Mouse (Mus musculus) liver, adult 2 months (tissue): Measurements from ENCODE around the gene Ralgps1. TPM values are rescaled to one million over a fixed set of nuclear protein-coding genes. Genes with fewer than 3 reads are reported as not detected.
A peak's percentile ranks its signal among the peaks of the same experiment; 100 is the strongest.

ENCODE experiments used
- DNase-seq: peaks from one replicate; pipeline ENCODE4 v3.0.0-alpha.2; 2011; ENCODE audit warnings: low read depth, low spot score; ENCODE audit errors: extremely low read depth
- H3K27ac ChIP-seq: fragments of 200-500 bp; replicated peaks from 2 replicates; pipeline ENCODE4 v1.5.1; 2012; ENCODE audit warnings: low read depth, mild to moderate bottlenecking, control low read depth, inconsistent platforms, low read length; ENCODE audit not compliant: insufficient read depth
- H3K27me3 ChIP-seq: fragments of 200-500 bp; 2 replicates; pipeline ENCODE4 v1.6.1; 2012; ENCODE audit warnings: mild to moderate bottlenecking, moderate library complexity, low read length, inconsistent platforms; ENCODE audit not compliant: control insufficient read depth, insufficient read depth
- H3K36me3 ChIP-seq: fragments of 200-500 bp; 2 replicates; pipeline ENCODE4 v1.6.1; 2012; ENCODE audit warnings: low read length, inconsistent platforms; ENCODE audit not compliant: control insufficient read depth, insufficient read depth
- H3K4me1 ChIP-seq: fragments of 200-500 bp; 2 replicates; pipeline ENCODE4 v1.6.1; 2011; ENCODE audit warnings: low read length; ENCODE audit not compliant: control insufficient read depth, insufficient read depth
- H3K4me3 ChIP-seq: fragments of 200-500 bp; 2 replicates; pipeline ENCODE4 v1.5.1; 2011; ENCODE audit warnings: low read depth, mild to moderate bottlenecking, control low read depth, low read length, moderate library complexity; ENCODE audit not compliant: insufficient read depth
- H3K79me2 ChIP-seq: fragments of 200-500 bp; 2 replicates; pipeline ENCODE4 v1.6.1; 2012; ENCODE audit warnings: inconsistent platforms, mild to moderate bottlenecking, low read length, moderate library complexity; ENCODE audit not compliant: control insufficient read depth, insufficient read depth
- H3K9ac ChIP-seq: fragments of 200-500 bp; 2 replicates; pipeline ENCODE4 v1.6.1; 2012; ENCODE audit warnings: low read depth, mild to moderate bottlenecking, control low read depth, inconsistent platforms, low read length
- CTCF ChIP-seq: fragments of 200-500 bp; IDR thresholded peaks from 2 replicates; pipeline ENCODE4 v1.5.1; 2011; ENCODE audit warnings: low read depth, low read length, control low read depth
- POLR2A ChIP-seq: fragments of 200-500 bp; IDR thresholded peaks from 2 replicates; pipeline ENCODE4 v1.6.1; 2011; ENCODE audit warnings: low read length, control low read depth; ENCODE audit not compliant: insufficient read depth; ENCODE audit errors: extremely low read depth
- WGBS: fragments of 180-500 bp; shearing (Covaris S2); methylation state at CpG from one replicate; pipeline ENCODE4 v1.1.7; 2018; 5-methylcytosine and 5-hydroxymethylcytosine counted together
- polyA plus RNA-seq: library from polyadenylated mRNA; depleted of rRNA; stranded (reverse); fragments of >200 nt; gene quantifications from 2 replicates; pipeline ENCODE4 v1.2.3, GENCODE M21; 2012
- total RNA-seq: library from RNA; depleted of rRNA; stranded (reverse); fragments of >200 nt; gene quantifications from 2 replicates; pipeline ENCODE4 v1.2.3, GENCODE M21; 2014

The Ralgps1 gene
- total and polyA plus RNA-seq, 2 experiments: 2.6 to 3.3 TPM

GRCm38 (mm10) chr2:33315233-33316062, 55.8 kb downstream of the Ralgps1 start:
- Histone ChIP-seq H3K36me3 (no peaks in the 10 kb centered on the region), H3K9ac (no peak overlapping the region), H3K4me1 (no peaks in the 10 kb centered on the region), H3K27ac (peak overlapping the region; percentile 33; the same call in 1 of the 2 replicates), H3K4me3 (no peak overlapping the region), H3K79me2 (no peaks in the 10 kb centered on the region), H3K27me3 (no peaks in the 10 kb centered on the region)
- no peak for TF ChIP-seq CTCF
- no peak for TF ChIP-seq POLR2A
- no peak for DNase-seq
- 85% methylated on average over 4 of the region's 4 CpGs for WGBS

- Histone ChIP-seq H3K27ac (no peak overlapping the region), H3K4me1 (no peaks in the 10 kb centered on the region), H3K9ac (no peak overlapping the region), H3K27me3 (no peaks in the 10 kb centered on the region), H3K79me2 (no peaks in the 10 kb centered on the region), H3K4me3 (no peak overlapping the region), H3K36me3 (no peaks in the 10 kb centered on the region)
- TF ChIP-seq POLR2A (no peak), CTCF (no peak)
- DNase-seq: no peak
- WGBS: 91% methylated on average over 9 of the region's 9 CpGs
These were observed 61.9 kb downstream of the Ralgps1 start for GRCm38 (mm10) chr2:33309426-33309825.

- WGBS: 87% methylated on average over 3 of the region's 3 CpGs
- TF ChIP-seq POLR2A (no peak), CTCF (no peak)
- Histone ChIP-seq H3K27me3 (no peaks in the 10 kb centered on the region), H3K27ac (no peak overlapping the region), H3K4me1 (no peaks in the 10 kb centered on the region), H3K4me3 (no peak overlapping the region), H3K79me2 (no peaks in the 10 kb centered on the region), H3K9ac (no peak overlapping the region), H3K36me3 (no peaks in the 10 kb centered on the region)
- DNase-seq: no peak
These were observed 64.7 kb downstream of the Ralgps1 start for GRCm38 (mm10) chr2:33306565-33306964.

- Histone ChIP-seq H3K4me3 (no peak overlapping the region), H3K27me3 (no peaks in the 10 kb centered on the region), H3K27ac (no peak overlapping the region), H3K79me2 (no peaks in the 10 kb centered on the region), H3K9ac (no peak overlapping the region), H3K36me3 (no peaks in the 10 kb centered on the region), H3K4me1 (no peaks in the 10 kb centered on the region)
- 89% methylated on average over 11 of the region's 11 CpGs for WGBS
- TF ChIP-seq CTCF (no peak), POLR2A (no peak)
- DNase-seq: no peak
These were observed 67.8 kb downstream of the Ralgps1 start for GRCm38 (mm10) chr2:33303416-33303947.

GRCm38 (mm10) chr2:33302828-33303227, 68.5 kb downstream of the Ralgps1 start:
- Histone ChIP-seq H3K4me3 (no peak overlapping the region), H3K9ac (no peak overlapping the region), H3K79me2 (no peaks in the 10 kb centered on the region), H3K27me3 (no peaks in the 10 kb centered on the region), H3K27ac (no peak overlapping the region), H3K36me3 (no peaks in the 10 kb centered on the region), H3K4me1 (no peaks in the 10 kb centered on the region)
- 80% methylated on average over 4 of the region's 4 CpGs for WGBS
- DNase-seq: no peak
- TF ChIP-seq POLR2A: no peak
- TF ChIP-seq CTCF: no peak

- 81% methylated on average over 3 of the region's 3 CpGs for WGBS
- H3K4me3 ChIP-seq: no peak overlapping the region
- H3K27ac ChIP-seq: no peak overlapping the region
- no peak overlapping the region for H3K9ac ChIP-seq
- H3K36me3 ChIP-seq: no peaks in the 10 kb centered on the region
- no peaks in the 10 kb centered on the region for H3K4me1 ChIP-seq
- TF ChIP-seq CTCF: no peak
- no peak for TF ChIP-seq POLR2A
- no peaks in the 10 kb centered on the region for H3K27me3 ChIP-seq
- no peak for DNase-seq
- no peaks in the 10 kb centered on the region for H3K79me2 ChIP-seq
These were observed 68.9 kb downstream of the Ralgps1 start for GRCm38 (mm10) chr2:33302405-33302804.
